Mouse (Mus musculus) MEL (cell line): ENCODE data around the gene Dntt. TPM values are rescaled to one million over a fixed set of nuclear protein-coding genes. Genes with fewer than 3 reads are reported as not detected.
A peak's percentile ranks its signal among the peaks of the same experiment; 100 is the strongest.

Experiments used
- DNase-seq: peaks from one replicate; pipeline ENCODE4 v3.0.0; 2011; ENCODE audit warnings: low read depth, low spot score
- H3K27ac ChIP-seq: 2 replicates; pipeline ENCODE4 v1.5.1; 2012; ENCODE audit warnings: low read depth, mild to moderate bottlenecking, control low read depth, low read length, moderate library complexity; ENCODE audit not compliant: control insufficient read depth
- H3K27me3 ChIP-seq, 2 experiments: fragments of 150-350 bp in 1 of 2; sonication (generic) in 1 of 2; 2 replicates each; pipeline ENCODE4 v1.6.1; 2012; ENCODE audit warnings: low read length in 2 of 2, mild to moderate bottlenecking in 2 of 2, improper control_type of control experiment in 1 of 2, moderate library complexity in 1 of 2; ENCODE audit not compliant: insufficient read depth in 2 of 2, control insufficient read depth in 1 of 2
- H3K36me3 ChIP-seq, 2 experiments: 2 replicates each; pipeline ENCODE4 v1.6.1; 2012 to 2014; ENCODE audit warnings: low read length in 2 of 2, improper control_type of control experiment in 1 of 2, inconsistent platforms in 1 of 2, mild to moderate bottlenecking in 1 of 2; ENCODE audit not compliant: insufficient read depth in 2 of 2, control insufficient read depth in 1 of 2
- H3K4me1 ChIP-seq, 2 experiments: fragments of 150-350 bp in 1 of 2; sonication (generic) in 1 of 2; 2 replicates each; pipeline ENCODE4 v1.6.1; 2012; ENCODE audit warnings: low read length in 2 of 2, improper control_type of control experiment in 1 of 2, mild to moderate bottlenecking in 1 of 2; ENCODE audit not compliant: insufficient read depth in 2 of 2, control insufficient read depth in 1 of 2
- H3K4me3 ChIP-seq, 2 experiments: fragments of 150-350 bp in 1 of 2; sonication (generic) in 1 of 2; 2 replicates each; pipeline ENCODE4 v1.5.1; 2012; ENCODE audit warnings: low read depth in 2 of 2, low read length in 2 of 2, mild to moderate bottlenecking in 2 of 2, moderate library complexity in 2 of 2, control low read depth in 1 of 2, improper control_type of control experiment in 1 of 2; ENCODE audit not compliant: control insufficient read depth in 1 of 2, insufficient read depth in 1 of 2
- H3K79me2 ChIP-seq: 2 replicates; pipeline ENCODE4 v1.6.1; 2012; ENCODE audit warnings: mild to moderate bottlenecking, low read length, moderate library complexity; ENCODE audit not compliant: control insufficient read depth, poor library complexity, insufficient read depth
- H3K9ac ChIP-seq: 2 replicates; pipeline ENCODE4 v1.6.1; 2012; ENCODE audit warnings: low read depth, mild to moderate bottlenecking, control low read depth, low read length, moderate library complexity; ENCODE audit not compliant: control insufficient read depth, poor library complexity, severe bottlenecking
- H3K9me3 ChIP-seq: fragments of 150-350 bp; sonication (generic); replicated peaks from 2 replicates; pipeline ENCODE4 v1.6.1; 2012; ENCODE audit warnings: mild to moderate bottlenecking, low read length, improper control_type of control experiment, moderate library complexity; ENCODE audit not compliant: insufficient read depth
- CHD1 ChIP-seq: IDR thresholded peaks from 2 replicates; pipeline ENCODE4 v1.6.1; 2012; ENCODE audit warnings: low read depth, mild to moderate bottlenecking, inconsistent platforms, low read length, improper control_type of control experiment
- CTCF ChIP-seq, 3 experiments: IDR thresholded peaks in 2 of 3; conservative IDR thresholded peaks in 1 of 3; 2 replicates each; pipeline ENCODE4 v1.5.1; 2011 to 2012; ENCODE audit warnings: low read length in 3 of 3, low read depth in 2 of 3, mild to moderate bottlenecking in 2 of 3, improper control_type of control experiment in 1 of 3, inconsistent platforms in 1 of 3, mixed read lengths in 1 of 3, moderate library complexity in 1 of 3; ENCODE audit not compliant: control insufficient read depth in 1 of 3, insufficient read depth in 1 of 3, poor library complexity in 1 of 3, severe bottlenecking in 1 of 3
- E2F4 ChIP-seq: IDR thresholded peaks from 2 replicates; pipeline ENCODE4 v1.6.1; 2011; ENCODE audit warnings: low read depth, low read length, improper control_type of control experiment, borderline replicate concordance
- ELF1 ChIP-seq: IDR thresholded peaks from 2 replicates; pipeline ENCODE4 v1.6.1; 2014; ENCODE audit warnings: low read depth, mild to moderate bottlenecking, inconsistent platforms, low read length, improper control_type of control experiment, moderate library complexity
- EP300 ChIP-seq, 2 experiments: IDR thresholded peaks; 2 replicates each; pipeline ENCODE4 v1.6.1; 2011; ENCODE audit warnings: improper control_type of control experiment in 2 of 2, low read length in 2 of 2, low read depth in 1 of 2, mild to moderate bottlenecking in 1 of 2
- GABPA ChIP-seq: IDR thresholded peaks from 2 replicates; pipeline ENCODE4 v1.6.1; 2012; ENCODE audit warnings: low read depth, mild to moderate bottlenecking, inconsistent platforms, low read length, improper control_type of control experiment, moderate library complexity
- GATA1 ChIP-seq: IDR thresholded peaks from 2 replicates; pipeline ENCODE4 v1.6.1; 2011; ENCODE audit warnings: low read depth, low read length, improper control_type of control experiment
- HCFC1 ChIP-seq: IDR thresholded peaks from 2 replicates; pipeline ENCODE4 v1.6.1; 2012; ENCODE audit warnings: low read depth, mild to moderate bottlenecking, inconsistent platforms, low read length, improper control_type of control experiment, moderate library complexity
- JUND ChIP-seq: IDR thresholded peaks from 2 replicates; pipeline ENCODE4 v1.6.1; 2011; ENCODE audit warnings: low read depth, mild to moderate bottlenecking, improper control_type of control experiment, low read length
- MEF2A ChIP-seq: IDR thresholded peaks from 2 replicates; pipeline ENCODE4 v1.6.1; 2014; ENCODE audit warnings: low read depth, mild to moderate bottlenecking, inconsistent platforms, low read length, improper control_type of control experiment; ENCODE audit not compliant: poor library complexity, insufficient replicate concordance, severe bottlenecking; ENCODE audit errors: extremely low read depth
- MXI1 ChIP-seq: IDR thresholded peaks from 2 replicates; pipeline ENCODE4 v1.6.1; 2011; ENCODE audit warnings: mild to moderate bottlenecking, low read depth, low read length, improper control_type of control experiment
- MYB ChIP-seq: IDR thresholded peaks from 2 replicates; pipeline ENCODE4 v1.6.1; 2011; ENCODE audit warnings: mild to moderate bottlenecking, low read depth, low read length, improper control_type of control experiment
- MYC ChIP-seq: IDR thresholded peaks from 2 replicates; pipeline ENCODE4 v1.6.1; 2011; ENCODE audit warnings: low read depth, mild to moderate bottlenecking, low read length, improper control_type of control experiment, moderate library complexity
- NRF1 ChIP-seq: IDR thresholded peaks from 2 replicates; pipeline ENCODE4 v1.6.1; 2014; ENCODE audit warnings: low read depth, mild to moderate bottlenecking, inconsistent platforms, low read length, improper control_type of control experiment, moderate library complexity; ENCODE audit not compliant: poor library complexity, insufficient read depth, severe bottlenecking
- POLR2A ChIP-seq, 2 experiments: IDR thresholded peaks; 2 replicates each; pipeline ENCODE4 v1.6.1; 2011 to 2012; ENCODE audit warnings: low read length in 2 of 2, mild to moderate bottlenecking in 2 of 2, control low read depth in 1 of 2, improper control_type of control experiment in 1 of 2, low read depth in 1 of 2, moderate library complexity in 1 of 2; ENCODE audit not compliant: control insufficient read depth in 1 of 2, insufficient read depth in 1 of 2, poor library complexity in 1 of 2
- RAD21 ChIP-seq: IDR thresholded peaks from 2 replicates; pipeline ENCODE4 v1.6.1; 2011; ENCODE audit warnings: mild to moderate bottlenecking, low read depth, low read length, improper control_type of control experiment
- RCOR1 ChIP-seq: IDR thresholded peaks from 2 replicates; pipeline ENCODE4 v1.6.1; 2012; ENCODE audit warnings: low read depth, mild to moderate bottlenecking, inconsistent platforms, low read length, improper control_type of control experiment
- SIN3A ChIP-seq: IDR thresholded peaks from 2 replicates; pipeline ENCODE4 v1.6.1; 2012; ENCODE audit warnings: low read length, improper control_type of control experiment, inconsistent platforms
- SMC3 ChIP-seq: IDR thresholded peaks from 2 replicates; pipeline ENCODE4 v1.6.1; 2011; ENCODE audit warnings: low read depth, low read length, improper control_type of control experiment
- TBP ChIP-seq: IDR thresholded peaks from 2 replicates; pipeline ENCODE4 v1.8.0; 2011; ENCODE audit warnings: low read depth, low read length, improper control_type of control experiment
- UBTF ChIP-seq: IDR thresholded peaks from 2 replicates; pipeline ENCODE4 v1.6.1; 2012; ENCODE audit warnings: low read depth, mild to moderate bottlenecking, inconsistent platforms, low read length, improper control_type of control experiment, moderate library complexity, borderline replicate concordance; ENCODE audit not compliant: insufficient read depth
- USF2 ChIP-seq, 2 experiments: IDR thresholded peaks; 2 replicates each; pipeline ENCODE4 v1.6.1; 2011 to 2012; ENCODE audit warnings: improper control_type of control experiment in 2 of 2, low read length in 2 of 2, borderline replicate concordance in 1 of 2, inconsistent platforms in 1 of 2, low read depth in 1 of 2, mild to moderate bottlenecking in 1 of 2; ENCODE audit not compliant: insufficient read depth in 1 of 2
- ZMIZ1 ChIP-seq: IDR thresholded peaks from 2 replicates; pipeline ENCODE4 v1.6.1; 2012; ENCODE audit warnings: low read depth, mild to moderate bottlenecking, inconsistent platforms, low read length, improper control_type of control experiment, moderate library complexity
- ZNF384 ChIP-seq: IDR thresholded peaks from 2 replicates; pipeline ENCODE4 v1.6.1; 2012; ENCODE audit warnings: low read depth, mild to moderate bottlenecking, inconsistent platforms, low read length, improper control_type of control experiment
- polyA plus RNA-seq, 2 experiments: library from polyadenylated mRNA; stranded (reverse) in 1 of 2; unstranded in 1 of 2; fragments of >175 nt in 1 of 2; fragments of >200 nt in 1 of 2; gene quantifications; 2 replicates each; pipeline versions ENCODE4 v1.2.1 to v1.2.4; 2012; ENCODE audit warnings: low replicate concordance in 2 of 2, low read depth in 1 of 2; ENCODE audit not compliant: insufficient read length in 2 of 2, insufficient read depth in 1 of 2, missing spikeins in 1 of 2
- total RNA-seq: library from RNA; depleted of rRNA; stranded (reverse); fragments of 300-350 nt; gene quantifications from 2 replicates; pipeline ENCODE4 v1.2.3, GENCODE M21; 2012

Dntt gene
- total and polyA plus RNA-seq, 3 experiments, result not detected

DNA sequence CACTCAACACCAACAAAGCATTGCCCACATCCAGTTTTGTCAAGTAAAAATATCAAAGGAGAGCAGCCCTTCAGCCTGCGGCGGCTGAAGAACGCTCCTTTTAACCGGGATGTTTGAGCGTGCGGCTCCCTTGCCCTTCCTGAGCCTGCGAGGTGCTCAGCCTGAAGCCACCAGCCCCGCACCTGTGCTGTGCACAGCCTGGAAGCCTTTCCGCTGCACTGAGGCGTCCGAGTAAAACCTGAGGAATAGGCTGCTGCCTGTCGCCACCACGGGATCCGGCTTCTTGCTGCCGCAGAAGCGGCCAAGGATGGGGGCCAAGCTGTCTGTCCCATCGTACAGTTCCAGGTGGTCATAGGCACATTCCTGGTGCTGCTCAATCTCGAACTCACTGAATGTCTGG, 59.4 kb downstream of the Dntt start:
- no peak for DNase-seq
- H3K4me1 ChIP-seq, result no peaks in the 10 kb centered on the region

GRCm38 (mm10) chr19:41089833-41090232, 60.8 kb downstream of the Dntt start:
- H3K36me3 ChIP-seq, result no peaks in the 10 kb centered on the region
- H3K27me3 ChIP-seq, result no peaks in the 10 kb centered on the region; a peak in 1 of 4 replicates
- TF ChIP-seq TBP (no peak), RCOR1 (no peak), ZNF384 (no peak), JUND (no peak), MEF2A (no peak), CTCF (IDR thresholded peaks at IDR 0.05 in 2 of 3, conservative IDR thresholded peaks at IDR 0.05 in 1 of 3; ENCODE audit: control insufficient read depth in 1 of 3, insufficient read depth in 1 of 3, low read depth in 2 of 3, low read length in 3 of 3, poor library complexity in 1 of 3, severe bottlenecking in 1 of 3) (peak; percentile 65 to 85 (median 72)), RAD21 (peak; percentile 33), NRF1 (no peak), GATA1 (no peak; the same call in 1 of the 2 replicates), MYB (no peak), CHD1 (no peak), SIN3A (no peak), SMC3 (peak; percentile 44), MXI1 (no peak)
- H3K27ac ChIP-seq, result no peak overlapping the region
- no peak overlapping the region for H3K9ac ChIP-seq
- no peaks in the 10 kb centered on the region for H3K79me2 ChIP-seq
- peak; percentile 65 for DNase-seq
- H3K4me3 ChIP-seq, result no peak overlapping the region
- no peaks in the 10 kb centered on the region for H3K9me3 ChIP-seq
- no peaks in the 10 kb centered on the region for H3K4me1 ChIP-seq

More for the DNA sequence above, 59.4 kb downstream of the Dntt start:
- Histone ChIP-seq H3K9me3 (no peaks in the 10 kb centered on the region), H3K79me2 (no peaks in the 10 kb centered on the region), H3K27ac (no peak overlapping the region), H3K9ac (no peak overlapping the region), H3K4me3 (no peak overlapping the region), H3K27me3 (peaks cover 0 to 3% of the 10 kb centered on the region in 2 experiments; a peak in 2 of 4 replicates), H3K36me3 (no peaks in the 10 kb centered on the region)
- TF ChIP-seq MXI1 (no peak), GATA1 (no peak), UBTF (no peak), ELF1 (no peak), TBP (no peak), ZMIZ1 (no peak), E2F4 (no peak), EP300 (IDR thresholded peaks at IDR 0.05; ENCODE audit: low read depth in 1 of 2, low read length in 2 of 2) (no peak), MYB (no peak), USF2 (IDR thresholded peaks at IDR 0.05; ENCODE audit: borderline replicate concordance in 1 of 2, insufficient read depth in 1 of 2, low read depth in 1 of 2, low read length in 2 of 2) (no peak), SMC3 (no peak), JUND (no peak), POLR2A (IDR thresholded peaks at IDR 0.05; ENCODE audit: control insufficient read depth in 1 of 2, insufficient read depth in 1 of 2, low read depth in 1 of 2, low read length in 2 of 2, poor library complexity in 1 of 2) (no peak), CHD1 (no peak), GABPA (no peak), HCFC1 (no peak), MYC (no peak), NRF1 (no peak)
